Mouse (Mus musculus): ENCODE measurements at regions not wholly inside any gene's neighbourhood (a gene's known extent, or its start where the extent isn't known, plus 50 kb on each side); places are given as distances from the start of the nearest gene placed in this dataset.

- Histone ChIP-seq H3K4me3 (ENCODE audit: low read depth, low read length) (no peak overlapping the region), H3K36me3 (ENCODE audit: control insufficient read depth, insufficient read depth, low read length, poor library complexity, severe bottlenecking) (no peaks in the 10 kb centered on the region), H3K4me1 (ENCODE audit: control insufficient read depth, insufficient read depth, low read length) (no peaks in the 10 kb centered on the region), H3K9ac (ENCODE audit: low read depth, poor library complexity, severe bottlenecking) (no peak overlapping the region), H3K9me3 (replicated peaks; ENCODE audit: control insufficient read depth, insufficient read depth, low read length, poor library complexity, severe bottlenecking) (no peaks in the 10 kb centered on the region; the same call in 1 of the 2 replicates), H3K27ac (ENCODE audit: insufficient read depth, low read length) (no peak overlapping the region), H3K27me3 (ENCODE audit: control insufficient read depth, insufficient read depth, low read length, poor library complexity, severe bottlenecking) (no peaks in the 10 kb centered on the region)
- TF ChIP-seq EP300 (IDR thresholded peaks at IDR 0.05; ENCODE audit: insufficient read depth, low read depth, low read length) (no peak), CTCF (IDR thresholded peaks at IDR 0.05; ENCODE audit: low read depth, low read length) (no peak), POLR2A (IDR thresholded peaks at IDR 0.05; ENCODE audit: insufficient read depth, low read length) (no peak)
Observed at GRCm38 (mm10) chr7:63313096-63313495, 100.7 kb upstream of the Chrna7 start.

- H3K4me3 ChIP-seq (ENCODE audit: low read depth, low read length), result no peak overlapping the region
Observed at GRCm38 (mm10) chr7:63319594-63319993, 107.2 kb upstream of the Chrna7 start.

GRCm38 (mm10) chr7:63321171-63321570 is 108.8 kb upstream of the Chrna7 start:
- Histone ChIP-seq H3K9ac (ENCODE audit: low read depth, poor library complexity, severe bottlenecking) (no peak overlapping the region), H3K27ac (ENCODE audit: insufficient read depth, low read length) (no peak overlapping the region), H3K9me3 (replicated peaks; ENCODE audit: control insufficient read depth, insufficient read depth, low read length, poor library complexity, severe bottlenecking) (no peaks in the 10 kb centered on the region; the same call in 1 of the 2 replicates), H3K36me3 (ENCODE audit: control insufficient read depth, insufficient read depth, low read length, poor library complexity, severe bottlenecking) (no peaks in the 10 kb centered on the region), H3K4me3 (ENCODE audit: low read depth, low read length) (no peak overlapping the region), H3K4me1 (ENCODE audit: control insufficient read depth, insufficient read depth, low read length) (no peaks in the 10 kb centered on the region), H3K27me3 (ENCODE audit: control insufficient read depth, insufficient read depth, low read length, poor library complexity, severe bottlenecking) (no peaks in the 10 kb centered on the region)
- TF ChIP-seq EP300 (IDR thresholded peaks at IDR 0.05; ENCODE audit: insufficient read depth, low read depth, low read length), result no peak
- TF ChIP-seq POLR2A (IDR thresholded peaks at IDR 0.05; ENCODE audit: insufficient read depth, low read length), result no peak
- no peak for TF ChIP-seq CTCF (IDR thresholded peaks at IDR 0.05; ENCODE audit: low read depth, low read length)

More at GRCm38 (mm10) chr7:63319594-63319993, 107.2 kb upstream of the Chrna7 start:
- Histone ChIP-seq H3K4me1 (ENCODE audit: control insufficient read depth, insufficient read depth, low read length) (no peaks in the 10 kb centered on the region), H3K9me3 (replicated peaks; ENCODE audit: control insufficient read depth, insufficient read depth, low read length, poor library complexity, severe bottlenecking) (no peaks in the 10 kb centered on the region; the same call in 1 of the 2 replicates), H3K36me3 (ENCODE audit: control insufficient read depth, insufficient read depth, low read length, poor library complexity, severe bottlenecking) (no peaks in the 10 kb centered on the region), H3K9ac (ENCODE audit: low read depth, poor library complexity, severe bottlenecking) (no peak overlapping the region), H3K27me3 (ENCODE audit: control insufficient read depth, insufficient read depth, low read length, poor library complexity, severe bottlenecking) (no peaks in the 10 kb centered on the region), H3K27ac (ENCODE audit: insufficient read depth, low read length) (no peak overlapping the region)
- peak; percentile 51 for TF ChIP-seq CTCF (IDR thresholded peaks at IDR 0.05; ENCODE audit: low read depth, low read length)
- no peak for TF ChIP-seq POLR2A (IDR thresholded peaks at IDR 0.05; ENCODE audit: insufficient read depth, low read length)
- TF ChIP-seq EP300 (IDR thresholded peaks at IDR 0.05; ENCODE audit: insufficient read depth, low read depth, low read length), result no peak

- Histone ChIP-seq H3K9me3 (replicated peaks; ENCODE audit: control insufficient read depth, insufficient read depth, low read length, poor library complexity, severe bottlenecking) (no peaks in the 10 kb centered on the region; the same call in 1 of the 2 replicates), H3K27me3 (ENCODE audit: control insufficient read depth, insufficient read depth, low read length, poor library complexity, severe bottlenecking) (no peaks in the 10 kb centered on the region), H3K9ac (ENCODE audit: low read depth, poor library complexity, severe bottlenecking) (no peak overlapping the region), H3K27ac (ENCODE audit: insufficient read depth, low read length) (no peak overlapping the region), H3K4me1 (ENCODE audit: control insufficient read depth, insufficient read depth, low read length) (no peaks in the 10 kb centered on the region), H3K4me3 (ENCODE audit: low read depth, low read length) (no peak overlapping the region), H3K36me3 (ENCODE audit: control insufficient read depth, insufficient read depth, low read length, poor library complexity, severe bottlenecking) (no peaks in the 10 kb centered on the region)
- no peak for TF ChIP-seq EP300 (IDR thresholded peaks at IDR 0.05; ENCODE audit: insufficient read depth, low read depth, low read length)
- TF ChIP-seq POLR2A (IDR thresholded peaks at IDR 0.05; ENCODE audit: insufficient read depth, low read length), result no peak
- TF ChIP-seq CTCF (IDR thresholded peaks at IDR 0.05; ENCODE audit: low read depth, low read length), result peak; percentile 13
Observed at GRCm38 (mm10) chr7:63321951-63322710, 109.8 kb upstream of the Chrna7 start.

GRCm38 (mm10) chr7:63335146-63335545 is 109.4 kb upstream of the Otud7a start:
- H3K36me3 ChIP-seq (ENCODE audit: control insufficient read depth, insufficient read depth, low read length, poor library complexity, severe bottlenecking), result no peaks in the 10 kb centered on the region
- no peak overlapping the region for H3K4me3 ChIP-seq (ENCODE audit: low read depth, low read length)
- H3K27ac ChIP-seq (ENCODE audit: insufficient read depth, low read length), result no peak overlapping the region
- H3K9me3 ChIP-seq (replicated peaks; ENCODE audit: control insufficient read depth, insufficient read depth, low read length, poor library complexity, severe bottlenecking), result no peaks in the 10 kb centered on the region
- H3K9ac ChIP-seq (ENCODE audit: low read depth, poor library complexity, severe bottlenecking), result no peak overlapping the region
- H3K27me3 ChIP-seq (ENCODE audit: control insufficient read depth, insufficient read depth, low read length, poor library complexity, severe bottlenecking), result no peaks in the 10 kb centered on the region
- TF ChIP-seq CTCF (IDR thresholded peaks at IDR 0.05; ENCODE audit: low read depth, low read length) (peak; percentile 18), EP300 (IDR thresholded peaks at IDR 0.05; ENCODE audit: insufficient read depth, low read depth, low read length) (no peak), POLR2A (IDR thresholded peaks at IDR 0.05; ENCODE audit: insufficient read depth, low read length) (no peak)
- no peaks in the 10 kb centered on the region for H3K4me1 ChIP-seq (ENCODE audit: control insufficient read depth, insufficient read depth, low read length)

- H3K36me3 ChIP-seq (ENCODE audit: control insufficient read depth, insufficient read depth, low read length, poor library complexity, severe bottlenecking), result no peaks in the 10 kb centered on the region
- H3K4me1 ChIP-seq (ENCODE audit: control insufficient read depth, insufficient read depth, low read length), result no peaks in the 10 kb centered on the region
- H3K9ac ChIP-seq (ENCODE audit: low read depth, poor library complexity, severe bottlenecking), result no peak overlapping the region
- no peaks in the 10 kb centered on the region for H3K9me3 ChIP-seq (replicated peaks; ENCODE audit: control insufficient read depth, insufficient read depth, low read length, poor library complexity, severe bottlenecking)
- H3K27me3 ChIP-seq (ENCODE audit: control insufficient read depth, insufficient read depth, low read length, poor library complexity, severe bottlenecking), result no peaks in the 10 kb centered on the region
- TF ChIP-seq CTCF (IDR thresholded peaks at IDR 0.05; ENCODE audit: low read depth, low read length) (no peak), EP300 (IDR thresholded peaks at IDR 0.05; ENCODE audit: insufficient read depth, low read depth, low read length) (no peak), POLR2A (IDR thresholded peaks at IDR 0.05; ENCODE audit: insufficient read depth, low read length) (no peak)
- no peak overlapping the region for H3K4me3 ChIP-seq (ENCODE audit: low read depth, low read length)
- H3K27ac ChIP-seq (ENCODE audit: insufficient read depth, low read length), result no peak overlapping the region
Observed at GRCm38 (mm10) chr7:63336072-63336471, 108.5 kb upstream of the Otud7a start.
